Mouse (Mus musculus) brain, embryonic 14.5 days (tissue): ENCODE results near the gene Gata2.

ENCODE experiments used
- CTCF ChIP-seq: fragments of 200-500 bp; IDR thresholded peaks from 2 replicates; pipeline ENCODE4 v1.5.1; 2012; ENCODE audit warnings: inconsistent platforms, mild to moderate bottlenecking, moderate library complexity, borderline replicate concordance; ENCODE audit not compliant: insufficient read depth, insufficient read length; ENCODE audit errors: extremely low read depth
- POLR2A ChIP-seq: fragments of 200-500 bp; IDR thresholded peaks from 2 replicates; pipeline ENCODE4 v1.6.1; 2012; ENCODE audit warnings: mild to moderate bottlenecking, inconsistent platforms, borderline replicate concordance; ENCODE audit not compliant: poor library complexity, insufficient read depth, insufficient read length, severe bottlenecking; ENCODE audit errors: extremely low read depth

- TF ChIP-seq CTCF (no peak), POLR2A (no peak)
Observed at GRCm38 (mm10) chr6:88233996-88234395, 40.3 kb downstream of the Gata2 start.
